Mouse (Mus musculus): ENCODE measurements at regions not wholly inside any gene's neighbourhood (a gene's known extent, or its start where the extent isn't known, plus 50 kb on each side); places are given as distances from the start of the nearest gene placed in this dataset.

DNA sequence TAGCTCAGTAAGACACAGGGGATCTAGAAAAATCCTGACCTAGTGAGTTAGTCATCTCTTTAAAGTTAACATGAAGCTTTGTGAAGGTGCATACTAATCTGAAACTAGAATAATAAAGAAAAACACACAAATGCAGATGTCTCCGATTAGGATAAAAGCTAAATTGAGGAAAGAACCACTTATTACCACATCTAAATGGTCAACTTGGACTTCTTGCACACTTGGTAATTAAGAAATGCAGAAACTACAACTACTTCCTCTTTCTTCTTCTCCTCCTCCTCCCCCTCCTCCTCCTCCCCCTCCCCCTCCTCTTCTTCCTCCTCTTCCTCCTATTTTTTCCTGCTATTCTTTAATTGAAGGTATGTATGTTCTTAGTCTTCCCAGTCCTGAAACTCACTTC lies 116.3 kb downstream of the Dkk1 start:
- no peak for DNase-seq (ENCODE audit: low spot score)

GRCm38 (mm10) chr19:30435054-30435738 lies 114.3 kb downstream of the Dkk1 start:
- no peak for DNase-seq (ENCODE audit: low spot score)

DNA sequence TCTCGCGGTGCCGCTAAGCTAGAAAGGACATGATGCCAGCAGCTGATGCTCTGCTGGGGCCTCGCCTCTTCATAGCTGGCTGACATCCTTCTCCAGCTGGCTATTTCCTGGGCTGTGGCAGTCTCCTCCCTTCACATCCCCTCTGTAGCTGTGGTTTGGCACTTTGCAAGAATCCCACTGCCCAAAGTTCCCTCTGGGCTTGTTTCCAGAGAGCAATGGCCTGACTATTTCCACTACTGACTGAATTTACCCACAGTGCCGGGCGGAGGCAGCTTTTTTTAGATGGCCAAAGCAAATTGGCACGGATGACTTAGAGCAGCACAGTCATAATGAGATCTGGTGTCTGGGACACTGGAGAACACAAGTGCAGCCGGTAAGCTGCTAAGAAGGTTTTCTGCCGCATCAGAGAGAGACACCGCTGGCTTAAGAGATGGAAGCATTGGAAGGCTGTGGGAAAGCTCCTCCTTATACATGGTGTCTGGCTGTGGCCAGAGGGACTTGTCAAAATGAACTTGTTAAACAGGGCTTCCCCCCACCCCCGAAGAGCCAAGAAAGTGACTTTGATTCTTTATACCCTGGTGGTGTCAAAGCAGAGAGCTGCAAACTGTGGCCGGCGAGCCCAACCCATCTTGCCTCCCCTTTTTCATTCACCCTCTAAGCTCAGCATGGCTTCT lies 98.5 kb downstream of the Dkk1 start:
- DNase-seq (ENCODE audit: low spot score) = no peak

DNA sequence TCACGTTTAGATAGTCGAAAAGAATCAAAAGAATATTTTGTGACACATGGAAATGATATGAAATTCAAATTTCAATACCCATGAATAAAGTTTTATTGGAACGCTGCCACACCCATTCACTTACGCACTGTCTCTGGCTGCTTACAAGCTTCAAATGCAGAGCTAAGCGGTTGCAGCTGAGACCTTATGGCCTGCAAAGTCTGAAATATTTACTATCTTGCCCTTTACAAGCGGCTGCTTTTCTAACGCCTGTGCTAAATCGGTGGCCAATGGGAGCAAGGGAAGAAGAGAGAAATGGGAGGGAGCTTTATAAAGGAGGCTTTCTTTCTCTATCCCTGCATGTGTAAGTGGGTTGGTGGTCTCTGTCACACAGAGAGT lies 97.9 kb downstream of the Dkk1 start:
- no peak for DNase-seq (ENCODE audit: low spot score)

GRCm38 (mm10) chr19:30452671-30453070 lies 96.8 kb downstream of the Dkk1 start:
- no peak for DNase-seq (ENCODE audit: low spot score)

GRCm38 (mm10) chr19:30483436-30483835 lies 66.0 kb downstream of the Dkk1 start:
- no peak for DNase-seq (ENCODE audit: low spot score)

DNA sequence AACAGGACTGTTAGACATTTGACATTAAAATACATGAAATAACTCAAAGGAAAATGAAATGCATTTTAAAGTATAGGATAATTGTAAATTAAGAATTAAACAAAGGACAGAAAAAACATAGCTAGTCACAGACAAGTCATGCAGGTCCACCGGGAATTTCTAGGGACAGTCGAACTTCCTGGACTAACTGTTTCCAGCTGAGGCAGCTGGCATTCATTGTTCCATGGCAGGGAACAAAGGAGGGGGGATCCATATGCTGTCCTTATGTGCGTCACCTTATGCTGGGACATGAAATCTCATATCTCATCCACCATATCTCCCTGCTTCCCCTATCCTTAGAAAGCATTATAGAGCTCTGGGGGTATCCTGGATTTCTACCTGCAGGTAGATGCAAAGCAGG lies 59.7 kb downstream of the Dkk1 start:
- peak; percentile 71 for DNase-seq (ENCODE audit: low spot score)

DNA sequence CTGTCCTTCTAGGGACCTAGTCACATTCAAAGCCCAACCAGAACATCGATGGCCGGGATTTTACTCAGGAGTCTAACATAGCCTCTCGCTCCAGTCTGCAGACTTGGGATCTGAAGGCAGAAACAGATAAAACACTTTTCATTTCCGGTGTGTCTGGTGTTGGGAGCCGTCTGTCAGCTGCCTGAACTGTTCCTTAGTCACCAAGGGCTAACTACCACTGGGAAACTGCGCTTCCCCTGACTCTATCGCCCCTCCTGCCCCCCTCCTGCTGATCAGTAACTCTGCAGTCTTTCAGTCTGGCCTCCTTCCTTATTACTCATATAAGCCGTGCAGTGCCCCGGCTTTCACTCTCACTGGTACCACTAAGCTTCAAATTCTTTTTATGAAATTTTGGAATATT lies 58.5 kb downstream of the Dkk1 start:
- no peak for DNase-seq (ENCODE audit: low spot score)

Data from embryo, embryonic 10 days (tissue).